Mouse (Mus musculus): ENCODE measurements around the gene Nfia.

GRCm38 (mm10) chr4:97973064-97973463 is 200.5 kb downstream of the Nfia start:
- TF ChIP-seq GATA1 (IDR thresholded peaks at IDR 0.05; ENCODE audit: borderline replicate concordance, low read length) (no peak), FLI1 (IDR thresholded peaks at IDR 0.05; ENCODE audit: low read length) (no peak)
